In genomic region chr17:63498717-63499635, GRCm38 (mm10) we compare ENCODE assay signal across 8 mouse cellular contexts. TPM values are rescaled to one million over a fixed set of nuclear protein-coding genes. Genes with fewer than 3 reads are reported as not detected.
DNase-seq lines count a peak whose midpoint lies in the region; ATAC-seq lines count a peak whose summit lies in the region.

No protein-coding gene starts in this region.

- peak overlapping the region; percentile 91 for H3K4me3 ChIP-seq in intestine, embryonic 15.5 days (replicated peaks)
- H3K4me3 ChIP-seq in liver, embryonic 12.5 days = peak overlapping the region; percentile 93
- H3K4me3 ChIP-seq in stomach, embryonic 16.5 days (replicated peaks; ENCODE audit: low read length) = peak overlapping the region; percentile 87

- peak; percentile 71 for ATAC-seq in intestine, embryonic 15.5 days
- peak; percentile 51 for ATAC-seq in liver, embryonic 12.5 days
- peak; percentile 51 for ATAC-seq in stomach, embryonic 16.5 days (ENCODE audit: insufficient read depth, low FRiP score)

- peak; percentile 22 to 25 for DNase-seq in frontal cortex, postnatal 14 days (ENCODE audit: low spot score in 2 of 2)
- no peak for DNase-seq in frontal cortex, postnatal 36 days (ENCODE audit: low spot score in 2 of 2)
- peak; percentile 67 to 76 for DNase-seq in cerebellum, postnatal 10 days
- peak; percentile 68 for DNase-seq in gastrocnemius, postnatal 25 days
- peak; percentile 10 to 17 for DNase-seq in natural killer cell, adult 2 months (ENCODE audit: low spot score in 2 of 2)

- H3K36me3 ChIP-seq in intestine, embryonic 15.5 days = no peaks in the 10 kb centered on the region
- no peaks in the 10 kb centered on the region for H3K36me3 ChIP-seq in liver, embryonic 12.5 days
- no peaks in the 10 kb centered on the region for H3K36me3 ChIP-seq in stomach, embryonic 16.5 days (ENCODE audit: control insufficient read depth, insufficient read depth, low read length)

- no peaks in the 10 kb centered on the region for H3K27me3 ChIP-seq in intestine, embryonic 15.5 days (replicated peaks)
- no peaks in the 10 kb centered on the region for H3K27me3 ChIP-seq in liver, embryonic 12.5 days (replicated peaks)
- H3K27me3 ChIP-seq in stomach, embryonic 16.5 days (ENCODE audit: control insufficient read depth, insufficient read depth, low read length) = no peaks in the 10 kb centered on the region

- H3K9me3 ChIP-seq in intestine, embryonic 15.5 days = no peaks in the 10 kb centered on the region
- H3K9me3 ChIP-seq in liver, embryonic 12.5 days (replicated peaks) = no peaks in the 10 kb centered on the region
- H3K9me3 ChIP-seq in stomach, embryonic 16.5 days (replicated peaks; ENCODE audit: control insufficient read depth, low read length) = no peaks in the 10 kb centered on the region

- peaks cover 10% of the 10 kb centered on the region for H3K4me1 ChIP-seq in intestine, embryonic 15.5 days (replicated peaks)
- peaks cover 44% of the 10 kb centered on the region for H3K4me1 ChIP-seq in liver, embryonic 12.5 days
- peaks cover 15% of the 10 kb centered on the region for H3K4me1 ChIP-seq in stomach, embryonic 16.5 days (ENCODE audit: control insufficient read depth, insufficient read depth, low read length)

- peak overlapping the region; percentile 64 for H3K4me2 ChIP-seq in intestine, embryonic 15.5 days (replicated peaks)
- peak overlapping the region; percentile 98 for H3K4me2 ChIP-seq in liver, embryonic 12.5 days
- H3K4me2 ChIP-seq in stomach, embryonic 16.5 days (ENCODE audit: low read depth, low read length) = peak overlapping the region; percentile 67

- peak overlapping the region; percentile 99 for H3K9ac ChIP-seq in intestine, embryonic 15.5 days
- H3K9ac ChIP-seq in liver, embryonic 12.5 days = peak overlapping the region; percentile 96
- peak overlapping the region; percentile 98 for H3K9ac ChIP-seq in stomach, embryonic 16.5 days (ENCODE audit: low read length)

- under 1% methylated on average over 79 of the region's 90 CpGs for WGBS in intestine, embryonic 15.5 days
- WGBS in liver, embryonic 12.5 days (ENCODE audit: insufficient replicate concordance) = under 1% methylated on average over 68 of the region's 90 CpGs
- WGBS in stomach, embryonic 16.5 days = under 1% methylated on average over 81 of the region's 90 CpGs

- peak overlapping the region; percentile 98 for H3K27ac ChIP-seq in intestine, embryonic 15.5 days
- H3K27ac ChIP-seq in liver, embryonic 12.5 days = peak overlapping the region; percentile 93
- H3K27ac ChIP-seq in stomach, embryonic 16.5 days (ENCODE audit: low read length) = peak overlapping the region; percentile 98

RNA-seq across cellular contexts. Expression of gene Fbxl17, which starts 0.8 kb away (rescaled TPM):
- total RNA-seq in gastrocnemius, postnatal 25 days (2021) = 10 to 100 TPM; 34.9 to 37.8 TPM
- 4.4 and 4.6 TPM in 2 replicates for polyA plus RNA-seq in intestine, embryonic 15.5 days (2015; fragmentation: Nextera tagmentation; extraction: Ambion mirVana)
- 3.0 and 3.1 TPM in 2 replicates for polyA plus RNA-seq in liver, embryonic 12.5 days (2016; fragmentation: Nextera tagmentation; extraction: Ambion mirVana)
- polyA plus RNA-seq in stomach, embryonic 16.5 days (2015; fragmentation: Nextera tagmentation; extraction: Ambion mirVana) = 3.8 and 4.7 TPM in 2 replicates

Comparison
In these comparisons a context has a peak if more than half of its experiments do, and no peak if none do; other contexts are left out.
1. DNase-seq: peak in frontal cortex, postnatal 14 days (2 of 2), cerebellum, postnatal 10 days (2 of 2), gastrocnemius, postnatal 25 days (single experiment) and natural killer cell, adult 2 months (2 of 2); none in frontal cortex, postnatal 36 days (0 of 2).
2. Peak in every context shown above with its lines, with median percentiles within 50 percentile points of each other: ATAC-seq, H3K27ac ChIP-seq, H3K4me2 ChIP-seq, H3K4me3 ChIP-seq and H3K9ac ChIP-seq.